Mouse (Mus musculus) CH12.LX (cell line): Measurements from ENCODE around the gene Xndc1. TPM values are rescaled to one million over a fixed set of nuclear protein-coding genes. Genes with fewer than 3 reads are reported as not detected.

Experiments used
- DNase-seq: peaks from one replicate; pipeline ENCODE4 v3.0.0-alpha.2; 2013; ENCODE audit errors: extremely low read depth
- H3K27ac ChIP-seq: 2 replicates; pipeline ENCODE4 v1.5.1; 2012; ENCODE audit warnings: low read depth, mild to moderate bottlenecking, control low read depth, moderate library complexity; ENCODE audit not compliant: insufficient read depth
- H3K27me3 ChIP-seq: replicated peaks from 2 replicates; pipeline ENCODE3; 2012; ENCODE audit warnings: inconsistent platforms
- H3K36me3 ChIP-seq, 2 experiments: replicated peaks in 1 of 2; 2 replicates each; pipeline versions ENCODE3 to v1.6.1; 2012; ENCODE audit warnings: inconsistent platforms in 1 of 2, low read length in 1 of 2, mild to moderate bottlenecking in 1 of 2, mixed read lengths in 1 of 2, moderate library complexity in 1 of 2; ENCODE audit not compliant: control insufficient read depth in 1 of 2, insufficient read depth in 1 of 2
- H3K4me1 ChIP-seq, 2 experiments: 2 replicates each; pipeline ENCODE4 v1.6.1; 2012; ENCODE audit warnings: inconsistent platforms in 1 of 2, moderate library complexity in 1 of 2; ENCODE audit not compliant: insufficient read depth in 2 of 2, control insufficient read depth in 1 of 2
- H3K4me2 ChIP-seq: 2 replicates; pipeline ENCODE4 v1.6.1; 2012; ENCODE audit warnings: low read depth, mild to moderate bottlenecking, control low read depth; ENCODE audit not compliant: poor library complexity, insufficient read depth, severe bottlenecking
- H3K4me3 ChIP-seq, 3 experiments: fragments of 150-350 bp in 1 of 3; sonication (generic) in 1 of 3; replicated peaks in 1 of 3; 2 replicates each; pipeline versions ENCODE3 to v1.5.1; 2011 to 2012; ENCODE audit warnings: low read depth in 2 of 3, low read length in 2 of 3, mild to moderate bottlenecking in 2 of 3, moderate library complexity in 2 of 3, control low read depth in 1 of 3, improper control_type of control experiment in 1 of 3, inconsistent platforms in 1 of 3, mixed read lengths in 1 of 3; ENCODE audit not compliant: poor library complexity in 1 of 3
- H3K79me2 ChIP-seq: replicated peaks from 2 replicates; pipeline ENCODE4 v1.6.1; 2012; ENCODE audit warnings: mild to moderate bottlenecking, moderate library complexity; ENCODE audit not compliant: control insufficient read depth, poor library complexity, insufficient read depth, severe bottlenecking; ENCODE audit errors: extremely low read depth
- H3K9ac ChIP-seq: 2 replicates; pipeline ENCODE4 v1.6.1; 2012; ENCODE audit warnings: low read depth, mild to moderate bottlenecking, control low read depth, moderate library complexity; ENCODE audit not compliant: insufficient read depth
- H3K9me3 ChIP-seq: replicated peaks from 2 replicates; pipeline ENCODE3; 2012; ENCODE audit warnings: low read length, inconsistent platforms, mixed read lengths
- BHLHE40 ChIP-seq: IDR thresholded peaks from 2 replicates; pipeline ENCODE4 v1.6.1; 2011; ENCODE audit warnings: mild to moderate bottlenecking, low read depth, low read length, improper control_type of control experiment
- CHD1 ChIP-seq: IDR thresholded peaks from 2 replicates; pipeline ENCODE4 v1.6.1; 2012; ENCODE audit warnings: low read depth, low read length, improper control_type of control experiment, inconsistent platforms
- E2F4 ChIP-seq: IDR thresholded peaks from 2 replicates; pipeline ENCODE4 v1.6.1; 2011; ENCODE audit warnings: low read depth, low read length, improper control_type of control experiment; ENCODE audit not compliant: insufficient replicate concordance
- ELF1 ChIP-seq: IDR thresholded peaks from 2 replicates; pipeline ENCODE4 v1.6.1; 2014; ENCODE audit warnings: low read depth, mild to moderate bottlenecking, inconsistent platforms, low read length, improper control_type of control experiment
- ETS1 ChIP-seq: conservative IDR thresholded peaks from 2 replicates; pipeline ENCODE4 v1.6.1; 2012; ENCODE audit warnings: low read depth, mild to moderate bottlenecking, inconsistent platforms, low read length, improper control_type of control experiment, moderate library complexity
- GABPA ChIP-seq: IDR thresholded peaks from 2 replicates; pipeline ENCODE4 v1.6.1; 2012; ENCODE audit warnings: low read depth, low read length, improper control_type of control experiment, inconsistent platforms; ENCODE audit not compliant: insufficient replicate concordance
- KAT2A ChIP-seq: IDR thresholded peaks from 2 replicates; pipeline ENCODE4 v1.6.1; 2012; ENCODE audit warnings: low read length, improper control_type of control experiment, inconsistent platforms; ENCODE audit not compliant: insufficient replicate concordance
- MAFK ChIP-seq: IDR thresholded peaks from 2 replicates; pipeline ENCODE4 v1.6.1; 2011; ENCODE audit warnings: low read length, improper control_type of control experiment; ENCODE audit not compliant: insufficient replicate concordance
- MEF2A ChIP-seq: IDR thresholded peaks from 2 replicates; pipeline ENCODE4 v1.6.1; 2014; ENCODE audit warnings: low read depth, mild to moderate bottlenecking, inconsistent platforms, low read length, improper control_type of control experiment, borderline replicate concordance
- MXI1 ChIP-seq: IDR thresholded peaks from 2 replicates; pipeline ENCODE4 v1.6.1; 2011; ENCODE audit warnings: mild to moderate bottlenecking, low read depth, low read length, improper control_type of control experiment
- MYC ChIP-seq: IDR thresholded peaks from 2 replicates; pipeline ENCODE4 v1.6.1; 2011; ENCODE audit warnings: low read depth, mild to moderate bottlenecking, improper control_type of control experiment, low read length
- NELFE ChIP-seq: IDR thresholded peaks from 2 replicates; pipeline ENCODE4 v1.6.1; 2011; ENCODE audit warnings: low read depth, low read length, improper control_type of control experiment
- PAX5 ChIP-seq: IDR thresholded peaks from 2 replicates; pipeline ENCODE4 v1.6.1; 2012; ENCODE audit warnings: low read length, inconsistent platforms, mixed read lengths
- POLR2A ChIP-seq: IDR thresholded peaks from 2 replicates; pipeline ENCODE4 v1.6.1; 2011; ENCODE audit warnings: low read depth, mild to moderate bottlenecking, improper control_type of control experiment, low read length
- RAD21 ChIP-seq: IDR thresholded peaks from 2 replicates; pipeline ENCODE4 v1.6.1; 2011; ENCODE audit warnings: low read depth, mild to moderate bottlenecking, low read length, improper control_type of control experiment, moderate library complexity
- RCOR1 ChIP-seq: conservative IDR thresholded peaks from 2 replicates; pipeline ENCODE4 v1.6.1; 2012; ENCODE audit warnings: low read depth, mild to moderate bottlenecking, inconsistent platforms, low read length, improper control_type of control experiment
- SMC3 ChIP-seq: IDR thresholded peaks from 2 replicates; pipeline ENCODE4 v1.6.1; 2011; ENCODE audit warnings: low read depth, low read length, improper control_type of control experiment
- TBP ChIP-seq: conservative IDR thresholded peaks from 2 replicates; pipeline ENCODE4 v1.6.1; 2011; ENCODE audit warnings: low read depth, low read length, improper control_type of control experiment
- TCF12 ChIP-seq: IDR thresholded peaks from 2 replicates; pipeline ENCODE4 v1.6.1; 2014; ENCODE audit warnings: low read depth, mild to moderate bottlenecking, inconsistent platforms, low read length, improper control_type of control experiment
- UBTF ChIP-seq: IDR thresholded peaks from 2 replicates; pipeline ENCODE4 v1.6.1; 2012; ENCODE audit warnings: low read depth, mild to moderate bottlenecking, inconsistent platforms, low read length, improper control_type of control experiment, moderate library complexity
- USF1 ChIP-seq: IDR thresholded peaks from 2 replicates; pipeline ENCODE4 v1.6.1; 2014; ENCODE audit warnings: low read depth, mild to moderate bottlenecking, inconsistent platforms, low read length, improper control_type of control experiment
- USF2 ChIP-seq: conservative IDR thresholded peaks from 2 replicates; pipeline ENCODE4 v1.6.1; 2011; ENCODE audit warnings: low read depth, low read length, improper control_type of control experiment
- ZC3H11A ChIP-seq: IDR thresholded peaks from 2 replicates; pipeline ENCODE4 v1.6.1; 2012; ENCODE audit warnings: low read depth, mild to moderate bottlenecking, inconsistent platforms, low read length, improper control_type of control experiment
- ZNF384 ChIP-seq: IDR thresholded peaks from 2 replicates; pipeline ENCODE4 v1.6.1; 2012; ENCODE audit warnings: low read depth, low read length, improper control_type of control experiment, inconsistent platforms
- dilution Hi-C: fragments of 300-500 bp; cut with MboI; formaldehyde crosslinking; loops from 2 replicates; pipeline ENCODE4 v1.14.3; 2020; ENCODE audit warnings: low sequenced_read_pairs; ENCODE audit not compliant: extremely low pct_unique_long_range_greater_than_20kb, extremely low pct_ligation_motif_present
- in situ Hi-C: fragments of 300-500 bp; cut with MboI; formaldehyde crosslinking; loops from 3 replicates; pipeline ENCODE4 v1.14.3; 2019; ENCODE audit warnings: low sequenced_read_pairs, low pct_ligation_motif_present, low pct_unique_long_range_greater_than_20kb, mixed read lengths
- polyA plus RNA-seq: library from polyadenylated mRNA; unstranded; fragments of >175 nt; gene quantifications from 2 replicates; pipeline ENCODE4 v1.2.1, GENCODE M21; 2012; ENCODE audit warnings: low read depth; ENCODE audit not compliant: insufficient read length
- total RNA-seq, 2 experiments: library from RNA; depleted of rRNA; stranded (reverse); fragments of 300-350 nt in 1 of 2; fragments of >200 nt in 1 of 2; gene quantifications; 2 replicates each; pipeline ENCODE4 v1.2.3; 2012 to 2014

The Xndc1 gene
- total and polyA plus RNA-seq, 3 experiments: 15.4 to 26.7 (median 19.8) TPM

DNA sequence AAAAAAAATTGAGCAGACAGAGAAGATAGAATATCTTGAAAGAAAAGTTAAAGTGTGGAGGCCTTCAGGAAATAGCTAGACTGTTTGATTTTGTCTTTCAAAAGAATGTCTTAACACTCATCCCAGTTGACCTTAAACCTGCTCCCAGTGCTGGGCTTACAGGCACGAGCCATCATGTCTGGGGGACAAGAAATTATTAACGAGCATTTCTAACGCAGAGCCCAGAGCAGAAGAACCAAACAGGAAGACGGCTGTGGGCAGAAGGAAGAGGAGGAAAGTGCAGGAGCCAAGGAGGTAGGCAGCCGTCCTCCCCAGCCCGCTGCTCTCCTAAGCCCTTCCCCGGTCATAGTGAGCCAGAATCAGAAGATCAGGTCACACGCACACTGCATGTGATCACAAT is 15.0 kb downstream of the Xndc1 start:
- H3K4me3 ChIP-seq: no peak overlapping the region
- no peaks in the 10 kb centered on the region for H3K9me3 ChIP-seq
- no peak for DNase-seq
- H3K4me1 ChIP-seq: 0 out of 4 replicates have a peak, but pooled peaks cover 0 to 2% of the 10 kb centered on the region in 2 experiments
- H3K27ac ChIP-seq: no peak overlapping the region
- no peak overlapping the region for H3K4me2 ChIP-seq
- TF ChIP-seq PAX5: no peak
- TF ChIP-seq SMC3: no peak
- TF ChIP-seq GABPA: no peak
- no peak for TF ChIP-seq ELF1
- TF ChIP-seq E2F4: no peak
- no peak for TF ChIP-seq TBP
- no peak for TF ChIP-seq KAT2A
- no peak for TF ChIP-seq USF2
- no peak for TF ChIP-seq UBTF
- TF ChIP-seq NELFE: no peak
- no peak for TF ChIP-seq CHD1
- no peak for TF ChIP-seq BHLHE40
- TF ChIP-seq MYC: no peak
- no peak for TF ChIP-seq ZC3H11A
- no peak for TF ChIP-seq MXI1
- no peak for TF ChIP-seq ZNF384
- no peak for TF ChIP-seq RAD21
- no peak for TF ChIP-seq MAFK
- TF ChIP-seq TCF12: no peak
- TF ChIP-seq POLR2A: no peak
- H3K9ac ChIP-seq: no peak overlapping the region
- dilution Hi-C loops (no loop called here), in situ Hi-C loops (loop anchor here (10.0 kb wide), 1 partner anchor 166 kb away; no protein-coding TSS in a partner anchor)
- H3K36me3 ChIP-seq: peaks cover 72 to 89% of the 10 kb centered on the region in 2 experiments
- H3K79me2 ChIP-seq: no peaks in the 10 kb centered on the region
- no peaks in the 10 kb centered on the region for H3K27me3 ChIP-seq

DNA sequence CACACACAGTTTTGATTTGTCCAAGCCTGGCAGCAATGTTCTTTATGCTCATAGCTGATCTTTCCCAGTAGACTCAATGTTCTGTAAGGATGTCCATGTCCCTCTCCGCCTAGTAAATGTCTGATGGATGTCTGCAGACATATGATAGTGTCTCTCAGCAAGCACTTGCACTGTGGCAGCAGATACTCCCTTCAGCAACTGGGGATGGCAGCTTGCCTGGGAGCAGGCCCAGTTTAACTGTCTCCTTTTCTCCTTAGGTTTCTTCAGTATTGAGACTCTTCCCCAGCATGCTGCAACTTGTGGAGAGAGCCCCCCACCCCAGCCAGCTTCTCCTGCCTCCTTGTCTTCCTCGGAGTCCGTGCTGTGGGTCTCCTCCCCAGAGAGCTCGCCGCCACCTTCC is 16.5 kb downstream of the Xndc1 start:
- 0 out of 4 replicates have a peak, but pooled peaks cover 0 to 2% of the 10 kb centered on the region in 2 experiments for H3K4me1 ChIP-seq
- H3K79me2 ChIP-seq: no peaks in the 10 kb centered on the region
- peaks cover 63 to 94% of the 10 kb centered on the region in 2 experiments for H3K36me3 ChIP-seq
- no peak overlapping the region for H3K4me3 ChIP-seq
- H3K9me3 ChIP-seq: no peaks in the 10 kb centered on the region
- no peaks in the 10 kb centered on the region for H3K27me3 ChIP-seq
- in situ Hi-C loops: loop anchor here (10.0 kb wide), 1 partner anchor 167 kb away; no protein-coding TSS in a partner anchor
- dilution Hi-C loops: no loop called here
- TF ChIP-seq MAFK: no peak
- TF ChIP-seq USF1: no peak
- TF ChIP-seq MEF2A: no peak
- TF ChIP-seq NELFE: no peak
- no peak for TF ChIP-seq ETS1
- no peak for TF ChIP-seq TBP
- no peak for TF ChIP-seq ZC3H11A
- TF ChIP-seq RCOR1: no peak
- no peak overlapping the region for H3K4me2 ChIP-seq
- no peak overlapping the region for H3K9ac ChIP-seq
- no peak for DNase-seq
- H3K27ac ChIP-seq: no peak overlapping the region
